Mouse (Mus musculus) liver, embryonic 11.5 days (tissue): ENCODE measurements around the gene Idh3b. TPM values are rescaled to one million over a fixed set of nuclear protein-coding genes. Genes with fewer than 3 reads are reported as not detected.

Experiments
- ATAC-seq: fragments of 200-750 bp; cut with Nextera tagmentation; replicated peaks from 2 replicates; pipeline ENCODE4 v1.8.0; 2017; ENCODE audit warnings: moderate number of reproducible peaks, mild to moderate bottlenecking, moderate TSS enrichment, moderate library complexity; ENCODE audit not compliant: low FRiP score
- DNase-seq: peaks from one replicate; pipeline ENCODE4 v3.0.0-alpha.2; 2017; ENCODE audit warnings: low spot score
- H3K27ac ChIP-seq: fragments of 300-500 bp; sonication (generic); 2 replicates; pipeline ENCODE4 v1.5.1; 2014; ENCODE audit warnings: mild to moderate bottlenecking, low read depth, low read length, control low read depth
- H3K27me3 ChIP-seq: fragments of 300-500 bp; sonication (generic); replicated peaks from 2 replicates; pipeline ENCODE4 v1.6.1; 2014; ENCODE audit warnings: low read length, mixed read lengths; ENCODE audit not compliant: control insufficient read depth, insufficient read depth
- H3K36me3 ChIP-seq: fragments of 300-500 bp; sonication (generic); 2 replicates; pipeline ENCODE4 v1.6.1; 2014; ENCODE audit warnings: mild to moderate bottlenecking, low read length, moderate library complexity, mixed read lengths; ENCODE audit not compliant: control insufficient read depth, insufficient read depth
- H3K4me1 ChIP-seq: fragments of 300-500 bp; sonication (generic); replicated peaks from 2 replicates; pipeline ENCODE4 v1.6.1; 2014; ENCODE audit warnings: low read length, mixed read lengths; ENCODE audit not compliant: control insufficient read depth, insufficient read depth
- H3K4me2 ChIP-seq: fragments of 300-500 bp; sonication (generic); 2 replicates; pipeline ENCODE4 v1.6.1; 2014; ENCODE audit warnings: mild to moderate bottlenecking, control low read depth, moderate library complexity
- H3K4me3 ChIP-seq: fragments of 300-500 bp; sonication (generic); 2 replicates; pipeline ENCODE4 v1.5.1; 2014; ENCODE audit warnings: low read depth, low read length, control low read depth
- H3K9ac ChIP-seq: fragments of 300-500 bp; sonication (generic); 2 replicates; pipeline ENCODE4 v1.6.1; 2014; ENCODE audit warnings: low read depth, low read length, control low read depth
- H3K9me3 ChIP-seq: fragments of 300-500 bp; sonication (generic); 2 replicates; pipeline ENCODE4 v1.6.1; 2016; ENCODE audit warnings: low read length, inconsistent platforms, mixed read lengths; ENCODE audit not compliant: control insufficient read depth
- WGBS: fragments of 180-500 bp; shearing (Covaris S2); extraction: QIAGEN DNeasy Blood & Tissue Kit; methylation state at CpG from one replicate; pipeline ENCODE4 v1.1.7; 2014; 5-methylcytosine and 5-hydroxymethylcytosine counted together
- polyA plus RNA-seq: library from polyadenylated mRNA; unstranded; fragments of >200 nt; fragmentation: Nextera tagmentation; extraction: Ambion mirVana; gene quantifications from 2 replicates; pipeline ENCODE4 v1.2.1, GENCODE M21; 2014

The Idh3b gene
- polyA plus RNA-seq, 1 experiment from 2014 or later = 184 TPM

DNA sequence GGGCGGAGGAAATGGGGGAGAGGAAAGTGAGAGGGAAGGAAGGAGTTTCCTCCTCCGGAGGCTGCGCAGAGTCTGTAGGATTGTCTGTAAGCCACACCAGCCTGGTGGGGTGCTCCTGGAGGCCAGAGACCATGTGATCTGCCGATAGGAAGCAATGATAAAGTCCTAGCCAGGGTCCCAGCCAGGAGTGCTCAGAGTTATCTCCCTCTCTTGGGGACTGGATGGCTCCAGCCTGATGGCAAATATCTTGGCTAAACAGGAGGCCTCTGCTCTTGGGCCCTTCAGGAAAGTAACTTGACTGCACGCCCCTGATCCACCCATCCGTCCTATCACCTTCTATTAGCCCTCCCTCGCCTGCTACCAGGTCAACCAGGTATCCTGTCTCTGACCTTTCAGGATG lies 36.1 kb downstream of the Idh3b start:
- Histone ChIP-seq H3K27ac (no peak overlapping the region), H3K4me2 (peak overlapping the region; percentile 4; the same call in 1 of the 2 replicates), H3K4me1 (peaks cover 8% of the 10 kb centered on the region), H3K36me3 (no peaks in the 10 kb centered on the region), H3K27me3 (no peaks in the 10 kb centered on the region), H3K9me3 (no peaks in the 10 kb centered on the region), H3K9ac (peak overlapping the region; percentile 25; the same call in 1 of the 2 replicates), H3K4me3 (no peak overlapping the region)
- no peak for DNase-seq
- peak; percentile 91 for ATAC-seq
- 56% methylated on average over 7 of the region's 7 CpGs for WGBS

DNA sequence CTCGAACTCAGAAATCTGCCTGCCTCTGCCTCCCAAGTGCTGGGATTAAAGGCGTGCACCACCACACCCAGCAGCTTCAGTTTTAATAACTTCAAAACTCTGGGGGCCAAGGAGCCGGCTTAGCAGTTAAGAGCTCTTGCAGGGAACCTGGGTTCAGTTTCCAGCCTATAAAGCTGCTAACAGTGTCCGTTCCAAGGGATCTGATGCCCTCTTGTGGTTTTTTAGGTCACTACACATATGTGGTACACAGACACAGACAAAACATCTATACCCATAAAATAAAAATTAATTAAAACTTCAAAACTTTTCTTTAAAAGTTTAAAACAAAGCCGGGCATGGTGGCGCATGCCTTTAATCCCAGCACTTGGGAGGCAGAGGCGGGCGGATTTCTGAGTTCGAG lies 37.4 kb downstream of the Idh3b start:
- Histone ChIP-seq H3K36me3 (no peaks in the 10 kb centered on the region), H3K4me1 (peaks cover 8% of the 10 kb centered on the region), H3K27ac (no peak overlapping the region), H3K27me3 (no peaks in the 10 kb centered on the region), H3K4me2 (no peak overlapping the region), H3K4me3 (no peak overlapping the region), H3K9me3 (no peaks in the 10 kb centered on the region), H3K9ac (no peak overlapping the region)
- DNase-seq = no peak
- WGBS = 42% methylated on average over 9 of the region's 9 CpGs
- no peak for ATAC-seq

Other genes starting within 250 kb of the Idh3b start
- not detected in 2 replicates for gene Tgm6, start 172.1 kb downstream of the Idh3b start, polyA plus RNA-seq
- gene Snrpb, start 105.1 kb downstream of the Idh3b start, polyA plus RNA-seq = 633 and 668 TPM in 2 replicates
- 0.09 and 0.11 TPM in 2 replicates for gene Tmc2, start 89.4 kb downstream of the Idh3b start, polyA plus RNA-seq
- 516 and 536 TPM in 2 replicates for gene Nop56, start 10.1 kb downstream of the Idh3b start, polyA plus RNA-seq
- gene Ebf4, start 10.6 kb upstream of the Idh3b start, polyA plus RNA-seq = 0.78 and 0.81 TPM in 2 replicates
- 24.3 and 26.3 TPM in 2 replicates for gene Cpxm1, start 113.0 kb upstream of the Idh3b start, polyA plus RNA-seq
- not detected in 2 replicates for gene Gm28372, start 120.7 kb upstream of the Idh3b start, polyA plus RNA-seq
- gene 1700020A23Rik, start 120.7 kb upstream of the Idh3b start, polyA plus RNA-seq = not detected in 2 replicates
- not detected in 2 replicates for gene Tmem239, start 121.9 kb upstream of the Idh3b start, polyA plus RNA-seq
- gene Vps16, start 139.8 kb upstream of the Idh3b start, polyA plus RNA-seq = 69.6 and 80.5 TPM in 2 replicates
- 7.6 and 7.8 TPM in 2 replicates for gene Pced1a, start 140.2 kb upstream of the Idh3b start, polyA plus RNA-seq
- gene Ptpra, start 165.7 kb upstream of the Idh3b start, polyA plus RNA-seq = 66.2 and 69.7 TPM in 2 replicates